Mouse (Mus musculus): ENCODE data around the gene Sec14l3.

- TF ChIP-seq KAT2A (conservative IDR thresholded peaks at IDR 0.05; ENCODE audit: low read depth, low read length) (no peak), SMC3 (IDR thresholded peaks at IDR 0.05; ENCODE audit: low read depth, low read length) (no peak), TCF12 (IDR thresholded peaks at IDR 0.05; ENCODE audit: low read depth, low read length) (no peak), RAD21 (IDR thresholded peaks at IDR 0.05; ENCODE audit: low read depth, low read length) (no peak), ZKSCAN1 (IDR thresholded peaks at IDR 0.05; ENCODE audit: low read depth, low read length) (no peak), CTCF (IDR thresholded peaks at IDR 0.05 in 2 of 3, conservative IDR thresholded peaks at IDR 0.05 in 1 of 3; ENCODE audit: control insufficient read depth in 1 of 3, insufficient read depth in 1 of 3, low read depth in 2 of 3, low read length in 3 of 3, poor library complexity in 1 of 3, severe bottlenecking in 1 of 3) (no peak), USF1 (IDR thresholded peaks at IDR 0.05; ENCODE audit: low read depth, low read length) (no peak), TAL1 (IDR thresholded peaks at IDR 0.05; ENCODE audit: low read length) (no peak), GATA1 (IDR thresholded peaks at IDR 0.05; ENCODE audit: low read depth, low read length) (no peak), E2F4 (IDR thresholded peaks at IDR 0.05; ENCODE audit: borderline replicate concordance, low read depth, low read length) (no peak), MEF2A (IDR thresholded peaks at IDR 0.05; ENCODE audit: extremely low read depth, insufficient replicate concordance, low read depth, low read length, poor library complexity, severe bottlenecking) (no peak), ZC3H11A (IDR thresholded peaks at IDR 0.05; ENCODE audit: low read depth, low read length) (no peak)
Observed at GRCm38 (mm10) chr11:4108691-4109090, 44.0 kb downstream of the Sec14l3 start.
